Mouse (Mus musculus) heart, embryonic 14.5 days (tissue): ENCODE results near the gene Fhod1. TPM values are rescaled to one million over a fixed set of nuclear protein-coding genes. Genes with fewer than 3 reads are reported as not detected.

Source experiments
- ATAC-seq: fragments of 200-750 bp; cut with Nextera tagmentation; 2 replicates; pipeline ENCODE4 v1.8.0; 2017; ENCODE audit warnings: low read depth, moderate TSS enrichment; ENCODE audit not compliant: insufficient number of reproducible peaks, insufficient read depth, low FRiP score
- H3K27ac ChIP-seq, 2 experiments: fragments of 200-500 bp in 1 of 2; fragments of 300-500 bp in 1 of 2; sonication (generic) in 1 of 2; replicated peaks in 1 of 2; 2 replicates each; pipeline ENCODE4 v1.5.1; 2012 to 2014; ENCODE audit warnings: low read depth in 2 of 2, low read length in 2 of 2, control low read depth in 1 of 2, mild to moderate bottlenecking in 1 of 2, mixed read lengths in 1 of 2; ENCODE audit not compliant: control insufficient read depth in 1 of 2, insufficient read depth in 1 of 2
- H3K27me3 ChIP-seq: fragments of 300-500 bp; sonication (generic); 2 replicates; pipeline ENCODE4 v1.6.1; 2014; ENCODE audit warnings: mild to moderate bottlenecking, low read length, control low read depth; ENCODE audit not compliant: control insufficient read depth, insufficient read depth
- H3K36me3 ChIP-seq: fragments of 300-500 bp; sonication (generic); 2 replicates; pipeline ENCODE4 v1.6.1; 2014; ENCODE audit warnings: mild to moderate bottlenecking, control low read depth, low read length, mixed read lengths; ENCODE audit not compliant: control insufficient read depth, insufficient read depth
- H3K4me1 ChIP-seq, 2 experiments: fragments of 200-500 bp in 1 of 2; fragments of 300-500 bp in 1 of 2; sonication (generic) in 1 of 2; 2 replicates each; pipeline ENCODE4 v1.6.1; 2012 to 2014; ENCODE audit warnings: low read length in 2 of 2, control low read depth in 1 of 2, mixed read lengths in 1 of 2; ENCODE audit not compliant: control insufficient read depth in 2 of 2, insufficient read depth in 2 of 2
- H3K4me2 ChIP-seq: fragments of 300-500 bp; sonication (generic); 2 replicates; pipeline ENCODE4 v1.6.1; 2014; ENCODE audit warnings: mild to moderate bottlenecking, low read length
- H3K4me3 ChIP-seq, 2 experiments: fragments of 200-500 bp in 1 of 2; fragments of 300-500 bp in 1 of 2; sonication (generic) in 1 of 2; 2 replicates each; pipeline ENCODE4 v1.5.1; 2012 to 2014; ENCODE audit warnings: low read length in 2 of 2, mild to moderate bottlenecking in 2 of 2, control low read depth in 1 of 2, low read depth in 1 of 2, moderate library complexity in 1 of 2; ENCODE audit not compliant: control insufficient read depth in 1 of 2, insufficient read depth in 1 of 2
- H3K9ac ChIP-seq: fragments of 300-500 bp; sonication (generic); 2 replicates; pipeline ENCODE4 v1.6.1; 2014; ENCODE audit warnings: mild to moderate bottlenecking, low read length
- H3K9me3 ChIP-seq: fragments of 300-500 bp; sonication (generic); 2 replicates; pipeline ENCODE4 v1.6.1; 2016; ENCODE audit warnings: low read length, control low read depth; ENCODE audit not compliant: control insufficient read depth
- WGBS: fragments of 180-500 bp; shearing (Covaris S2); extraction: QIAGEN DNeasy Blood & Tissue Kit; methylation state at CpG from one replicate; pipeline ENCODE4 v1.1.7; 2014; 5-methylcytosine and 5-hydroxymethylcytosine counted together
- polyA plus RNA-seq: library from polyadenylated mRNA; unstranded; fragments of >200 nt; fragmentation: Nextera tagmentation; extraction: Ambion mirVana; gene quantifications from 2 replicates; pipeline ENCODE4 v1.2.1, GENCODE M21; 2014

Gene Fhod1
- polyA plus RNA-seq, 1 experiment from 2014 or later: 2.2 TPM

- ATAC-seq: no peak
- Histone ChIP-seq H3K27ac (no peak overlapping the region), H3K36me3 (peaks cover 49% of the 10 kb centered on the region)
These were observed 49.2 kb downstream of the Fhod1 start for GRCm38 (mm10) chr8:105298351-105299252.

DNA sequence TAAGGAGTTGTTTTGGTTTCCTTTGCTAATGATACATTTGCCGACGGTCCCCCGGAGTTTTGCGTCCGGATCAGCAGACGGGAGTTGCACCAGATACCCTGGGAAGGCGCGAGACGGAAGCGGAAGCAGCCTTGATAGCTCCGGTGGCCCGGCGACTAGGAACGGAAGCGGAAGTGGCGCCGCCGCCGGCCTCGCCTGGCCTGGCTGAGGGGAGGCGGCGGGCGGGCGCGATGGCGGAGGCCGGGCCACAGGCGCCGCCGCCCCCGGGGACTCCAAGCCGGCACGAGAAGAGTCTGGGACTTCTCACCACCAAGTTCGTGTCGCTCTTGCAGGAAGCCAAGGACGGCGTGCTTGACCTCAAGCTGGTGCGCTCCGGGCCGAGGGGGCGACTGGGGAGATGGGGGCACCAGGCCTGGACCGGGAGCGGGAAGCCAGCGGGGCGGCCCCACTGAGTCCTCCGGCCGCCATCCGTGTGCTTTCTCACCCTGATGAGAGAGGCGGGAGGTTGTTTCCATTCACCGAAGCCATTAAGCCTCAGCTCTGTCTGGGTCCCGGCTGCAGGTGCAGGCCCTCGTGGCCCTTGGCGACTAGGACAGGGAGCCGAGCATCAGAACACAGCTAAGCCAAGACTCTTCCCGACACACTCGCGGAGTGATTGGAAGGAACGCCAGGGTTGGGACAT is 50.1 kb downstream of the Fhod1 start, which contains the start of gene E2f4:
E2f4 (plus strand) TSS at position 153 of the 682 bp plus-strand sequence.
- H3K36me3 ChIP-seq: peaks cover 40% of the 10 kb centered on the region
- H3K4me2 ChIP-seq: peak within 1 kb of the TSS; percentile 77
- H3K9me3 ChIP-seq: no peaks in the 10 kb centered on the region
- ATAC-seq: peak; percentile 78
- H3K27me3 ChIP-seq: no peaks in the 10 kb centered on the region
- WGBS: under 1% methylated on average over 58 of the region's 58 CpGs
- H3K27ac ChIP-seq: peak within 1 kb of the TSS; percentile 74 to 82
- peaks cover 9 to 17% of the 10 kb centered on the region in 2 experiments for H3K4me1 ChIP-seq
- peak within 1 kb of the TSS; percentile 81 to 98 for H3K4me3 ChIP-seq
- H3K9ac ChIP-seq: peak within 1 kb of the TSS; percentile 95

More at GRCm38 (mm10) chr8:105298351-105299252, 49.2 kb downstream of the Fhod1 start:
- Histone ChIP-seq H3K4me2 (peak overlapping the region; percentile 77), H3K9ac (peak overlapping the region; percentile 95), H3K4me1 (peaks cover 11 to 20% of the 10 kb centered on the region in 2 experiments), H3K4me3 (peak overlapping the region; percentile 81 to 98), H3K27me3 (no peaks in the 10 kb centered on the region), H3K9me3 (no peaks in the 10 kb centered on the region)
- WGBS: 49% methylated on average over 18 of the region's 18 CpGs

GRCm38 (mm10) chr8:105295895-105296573 is 51.7 kb downstream of the Fhod1 start, which contains the start of gene Exoc3l:
Gene Exoc3l, minus strand, starts transcription at chr8:105296101.
- Histone ChIP-seq H3K27me3 (no peaks in the 10 kb centered on the region), H3K27ac (peak within 1 kb of the TSS; percentile 65 to 78), H3K9me3 (no peaks in the 10 kb centered on the region), H3K9ac (peak within 1 kb of the TSS; percentile 95), H3K4me2 (peak within 1 kb of the TSS; percentile 77), H3K36me3 (peaks cover 23% of the 10 kb centered on the region), H3K4me1 (peaks cover 9 to 17% of the 10 kb centered on the region in 2 experiments), H3K4me3 (peak within 1 kb of the TSS; percentile 34 to 98)
- ATAC-seq: no peak
- 36% methylated on average over 11 of the region's 11 CpGs for WGBS

DNA sequence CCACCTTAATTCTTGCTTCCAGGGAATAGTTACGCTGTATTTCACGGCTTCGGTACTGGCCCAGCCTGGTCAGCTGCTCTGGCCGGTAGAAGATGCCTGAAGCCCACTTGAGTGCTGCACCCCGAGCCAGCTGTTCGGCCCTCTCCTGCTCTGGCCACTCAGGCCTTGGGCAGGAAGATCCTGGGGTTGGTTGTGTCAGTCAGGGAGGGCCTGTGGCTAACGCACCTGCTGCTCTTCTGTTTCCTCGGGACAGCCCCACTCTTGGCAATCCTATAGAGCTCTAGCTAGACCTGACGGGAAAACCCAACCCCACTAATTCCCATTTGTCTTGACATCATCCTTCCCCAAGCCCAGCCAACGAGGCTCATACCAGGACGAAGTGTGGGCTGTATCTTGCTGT is 52.5 kb downstream of the Fhod1 start:
- ATAC-seq: no peak
- no peaks in the 10 kb centered on the region for H3K9me3 ChIP-seq
- H3K36me3 ChIP-seq: peaks cover 16% of the 10 kb centered on the region
- peaks cover 3% of the 10 kb centered on the region; the same call in 1 of the 2 replicates for H3K27me3 ChIP-seq
- H3K4me1 ChIP-seq: peaks cover 9 to 17% of the 10 kb centered on the region in 2 experiments
- peak overlapping the region; percentile 33 to 34 for H3K4me3 ChIP-seq
- H3K27ac ChIP-seq: peak overlapping the region; percentile 61 to 65; a peak in 2 of 4 replicates
- WGBS: 49% methylated on average over 11 of the region's 11 CpGs
- peak overlapping the region; percentile 45 for H3K9ac ChIP-seq
- peak overlapping the region; percentile 50 for H3K4me2 ChIP-seq

DNA sequence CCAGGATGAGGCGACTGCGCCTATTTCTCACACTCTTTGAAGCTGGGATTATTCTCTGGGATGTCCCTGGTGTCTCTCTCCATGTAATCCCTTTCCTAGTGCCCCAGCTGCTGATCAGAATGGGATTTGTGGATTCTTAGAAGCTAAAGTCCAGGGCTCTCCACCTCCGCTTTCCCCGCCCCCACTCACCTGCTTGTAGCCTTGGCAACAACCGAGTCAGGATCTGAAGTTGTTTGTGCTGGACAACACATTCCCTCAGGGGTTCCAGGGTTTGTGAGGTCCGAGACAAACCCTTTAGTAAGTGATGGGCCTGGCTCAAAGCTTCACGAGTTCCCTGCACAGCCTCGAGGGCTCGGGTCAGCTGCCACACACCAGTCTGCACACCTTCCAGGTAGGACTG is 53.0 kb downstream of the Fhod1 start:
- Histone ChIP-seq H3K27ac (no peak overlapping the region), H3K27me3 (peaks cover 7% of the 10 kb centered on the region), H3K4me1 (peaks cover 10 to 22% of the 10 kb centered on the region in 2 experiments), H3K9ac (no peak overlapping the region; the same call in 1 of the 2 replicates), H3K4me3 (peak overlapping the region; percentile 33 to 34; a peak in 3 of 4 replicates), H3K9me3 (no peaks in the 10 kb centered on the region), H3K4me2 (peak overlapping the region; percentile 50), H3K36me3 (peaks cover 11% of the 10 kb centered on the region)
- ATAC-seq: no peak
- 59% methylated on average over 9 of the region's 9 CpGs for WGBS

DNA sequence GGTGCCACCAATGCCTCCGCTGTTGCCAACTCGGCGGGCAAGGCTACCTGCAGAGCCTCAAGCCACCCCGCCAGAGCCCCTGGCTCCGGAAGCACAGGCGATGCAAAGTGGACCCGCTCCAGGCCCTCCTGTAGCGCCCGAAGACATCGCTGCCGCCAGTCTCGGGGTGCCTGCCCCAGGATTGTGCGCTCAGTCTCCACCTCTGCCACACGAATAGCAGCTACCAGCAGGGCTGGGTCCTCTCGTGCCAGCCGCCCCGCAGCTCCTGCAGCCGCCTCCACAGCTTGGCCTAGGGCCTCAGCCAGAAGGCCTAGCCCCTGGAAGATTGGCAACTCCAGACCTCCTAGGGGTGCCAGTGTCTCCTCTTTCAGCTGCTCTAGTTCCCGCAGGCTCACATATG is 54.3 kb downstream of the Fhod1 start:
- Histone ChIP-seq H3K9ac (no peak overlapping the region), H3K4me1 (peaks cover 10 to 18% of the 10 kb centered on the region in 2 experiments), H3K4me2 (no peak overlapping the region), H3K27me3 (peaks cover 8% of the 10 kb centered on the region), H3K36me3 (no peaks in the 10 kb centered on the region), H3K27ac (no peak overlapping the region), H3K9me3 (no peaks in the 10 kb centered on the region), H3K4me3 (no peak overlapping the region)
- 56% methylated on average over 19 of the region's 19 CpGs for WGBS
- ATAC-seq: no peak

GRCm38 (mm10) chr8:105292471-105292870 is 55.3 kb downstream of the Fhod1 start:
- Histone ChIP-seq H3K9ac (no peak overlapping the region), H3K36me3 (no peaks in the 10 kb centered on the region), H3K4me1 (peaks cover 6 to 14% of the 10 kb centered on the region in 2 experiments), H3K4me2 (no peak overlapping the region), H3K27me3 (peaks cover 8% of the 10 kb centered on the region), H3K27ac (no peak overlapping the region), H3K4me3 (no peak overlapping the region), H3K9me3 (no peaks in the 10 kb centered on the region)
- WGBS: 73% methylated on average over 7 of the region's 7 CpGs
- ATAC-seq: no peak
